Mouse (Mus musculus) brain, embryonic 14.5 days (tissue): ENCODE measurements around the gene Fbxl7. TPM values are rescaled to one million over a fixed set of nuclear protein-coding genes. Genes with fewer than 3 reads are reported as not detected.
"Not testable (repeated sequence)": the region's sequence is repeated elsewhere in the genome, so short reads cannot be mapped to it uniquely, and the experiment has no call there.

Source experiments
- DNase-seq: peaks from one replicate; pipeline ENCODE4 v3.0.0-alpha.2; 2011; ENCODE audit warnings: low read depth
- CTCF ChIP-seq: fragments of 200-500 bp; IDR thresholded peaks from 2 replicates; pipeline ENCODE4 v1.5.1; 2012; ENCODE audit warnings: inconsistent platforms, mild to moderate bottlenecking, moderate library complexity, borderline replicate concordance; ENCODE audit not compliant: insufficient read depth, insufficient read length; ENCODE audit errors: extremely low read depth
- POLR2A ChIP-seq: fragments of 200-500 bp; IDR thresholded peaks from 2 replicates; pipeline ENCODE4 v1.6.1; 2012; ENCODE audit warnings: mild to moderate bottlenecking, inconsistent platforms, borderline replicate concordance; ENCODE audit not compliant: poor library complexity, insufficient read depth, insufficient read length, severe bottlenecking; ENCODE audit errors: extremely low read depth
- polyA plus RNA-seq: library from polyadenylated mRNA; depleted of rRNA; stranded (reverse); fragments of >200 nt; gene quantifications from 2 replicates; pipeline ENCODE4 v1.2.3, GENCODE M21; 2012

Gene Fbxl7
- polyA plus RNA-seq, 1 experiment, result 15.6 TPM

- no peak for DNase-seq
Measured at GRCm38 (mm10) chr15:26804046-26804445, 91.3 kb downstream of the Fbxl7 start.

DNA sequence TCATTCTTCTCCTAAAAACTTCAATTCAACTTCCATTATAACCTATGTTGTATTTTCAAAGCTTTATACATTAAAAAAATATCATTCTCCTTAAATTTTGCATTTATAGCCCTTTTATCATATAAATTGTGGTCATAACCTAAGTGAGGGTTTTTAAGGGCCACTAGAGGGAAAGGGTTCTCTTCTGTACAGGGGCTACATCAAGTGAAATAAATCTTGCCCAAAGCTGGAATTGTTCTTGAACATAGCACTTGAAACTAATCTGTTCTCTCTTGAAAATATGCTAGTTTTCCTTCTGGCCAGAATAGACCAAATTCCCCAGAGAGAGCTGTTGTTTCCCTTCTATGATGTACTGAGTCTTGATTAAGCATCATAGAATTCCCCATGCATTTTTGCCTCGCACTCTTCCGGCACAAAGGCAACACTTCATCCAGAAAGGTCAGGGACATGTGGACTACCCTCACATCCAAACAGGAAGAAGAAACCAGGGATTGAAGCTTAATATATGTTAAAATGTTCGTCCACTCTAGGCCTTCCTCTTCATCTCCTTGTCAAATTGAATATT is 95.8 kb downstream of the Fbxl7 start:
- DNase-seq, result no peak
- no peak for TF ChIP-seq POLR2A
- TF ChIP-seq CTCF, result no peak

More at GRCm38 (mm10) chr15:26804046-26804445, 91.3 kb downstream of the Fbxl7 start:
- TF ChIP-seq CTCF, result no peak
- TF ChIP-seq POLR2A, result no peak

DNA sequence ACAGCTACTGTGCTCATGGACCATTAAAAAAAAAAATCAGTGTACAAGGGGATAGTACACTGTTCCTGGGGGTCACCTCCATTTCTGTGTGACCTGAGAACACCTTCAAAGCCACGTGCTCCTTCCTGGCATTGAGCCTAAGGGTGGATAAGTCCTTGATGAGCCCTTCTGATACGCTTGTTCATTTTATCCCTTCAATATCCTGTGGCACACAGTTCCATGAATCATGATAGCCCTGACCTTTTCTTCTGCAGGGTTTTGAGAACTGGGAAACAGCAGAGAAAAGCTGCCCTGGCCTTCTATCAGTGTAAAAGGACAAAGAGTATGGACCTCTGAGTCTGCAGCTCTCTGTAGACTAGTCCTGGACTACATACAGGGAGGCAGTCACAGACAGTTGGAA is 99.4 kb downstream of the Fbxl7 start:
- no peak for DNase-seq
- TF ChIP-seq POLR2A (no peak), CTCF (no peak)

GRCm38 (mm10) chr15:26795518-26795917 is 99.9 kb downstream of the Fbxl7 start:
- DNase-seq, result peak; percentile 82
- TF ChIP-seq POLR2A, result no peak
- no peak for TF ChIP-seq CTCF

DNA sequence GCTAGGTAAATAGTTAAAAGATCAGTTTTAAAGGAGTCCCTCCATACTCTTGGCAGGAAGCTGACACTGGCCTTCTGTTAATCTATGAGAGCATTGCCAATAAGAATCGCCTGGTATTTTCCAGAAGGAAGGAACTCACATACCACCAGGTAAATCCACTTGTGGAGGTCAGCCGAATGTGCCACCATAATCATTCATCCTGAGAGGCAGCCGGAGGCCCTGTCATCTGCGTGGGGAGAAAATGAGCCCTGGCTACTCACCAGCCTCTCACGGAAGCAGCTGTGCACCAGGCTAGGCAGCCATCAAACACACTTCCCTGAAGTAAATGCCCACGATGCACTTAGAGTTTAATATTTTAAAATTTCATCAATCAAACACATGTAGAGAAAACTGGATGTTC is 108.2 kb downstream of the Fbxl7 start:
- no peak for TF ChIP-seq POLR2A
- TF ChIP-seq CTCF, result no peak
- DNase-seq, result no peak

GRCm38 (mm10) chr15:26780557-26780956 is 114.8 kb downstream of the Fbxl7 start:
- no peak for TF ChIP-seq CTCF
- TF ChIP-seq POLR2A, result no peak
- DNase-seq, result peak; percentile 57

DNA sequence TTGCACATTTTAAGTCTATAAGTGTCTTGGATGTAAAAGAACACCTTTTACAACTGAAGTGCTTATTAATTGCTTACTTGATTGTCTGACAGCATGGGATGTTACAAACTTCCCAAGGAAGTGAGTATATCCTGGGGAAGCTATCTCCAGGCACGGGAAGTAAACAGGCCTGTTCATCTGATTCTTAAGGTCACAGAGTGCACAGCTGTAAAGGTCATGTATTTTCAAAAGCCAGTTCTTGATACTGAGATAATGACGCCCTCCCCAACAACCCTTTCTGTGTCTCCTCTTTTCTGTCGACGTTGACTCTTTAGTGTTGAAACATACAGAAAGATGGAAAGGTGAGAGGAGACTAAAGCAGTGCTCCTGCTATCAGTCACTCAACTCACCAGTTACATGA is 116.3 kb downstream of the Fbxl7 start:
- DNase-seq, result no peak
- TF ChIP-seq POLR2A (no peak), CTCF (no peak)

DNA sequence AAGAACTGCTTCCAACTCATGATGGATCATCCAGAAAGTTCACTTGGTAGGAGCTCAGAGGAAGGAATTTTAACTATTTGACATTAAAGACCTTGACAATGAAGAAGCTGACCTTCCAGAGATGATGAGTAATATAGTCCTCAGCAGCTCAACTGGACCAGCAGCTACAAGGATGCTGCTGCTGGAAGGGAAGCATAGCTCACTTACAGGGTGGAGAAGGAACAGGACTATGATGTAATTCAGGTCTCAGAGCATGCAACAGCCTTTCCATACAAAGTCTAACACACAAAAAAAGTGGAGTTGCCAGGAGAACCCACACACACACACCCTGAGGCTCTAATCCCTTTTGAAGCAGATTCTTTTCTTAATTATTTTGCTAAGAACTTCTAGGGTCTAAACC is 119.7 kb downstream of the Fbxl7 start:
- no peak for TF ChIP-seq CTCF
- TF ChIP-seq POLR2A, result no peak
- DNase-seq, result no peak

DNA sequence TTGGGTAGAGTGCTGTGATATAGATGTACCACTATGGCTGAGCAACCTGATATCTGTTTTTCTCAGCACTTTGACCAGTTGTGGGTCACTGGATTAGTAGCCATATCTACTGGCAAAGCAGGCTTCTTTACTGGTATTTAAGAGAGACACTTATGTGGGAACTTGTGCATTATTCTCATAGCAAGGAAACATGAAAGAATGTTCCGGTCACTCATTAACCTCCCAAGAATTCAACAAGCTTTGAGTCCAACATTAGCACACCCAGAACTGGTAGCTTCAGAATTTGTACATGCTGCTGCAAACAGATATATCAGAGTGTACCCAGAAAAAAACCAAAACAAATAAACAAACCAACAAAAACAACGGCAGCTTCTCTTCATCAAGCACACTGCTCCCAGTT is 120.5 kb downstream of the Fbxl7 start:
- DNase-seq, result no peak
- no peak for TF ChIP-seq CTCF
- no peak for TF ChIP-seq POLR2A

GRCm38 (mm10) chr15:26761651-26762050 is 133.7 kb downstream of the Fbxl7 start:
- DNase-seq, result peak; percentile 51
- TF ChIP-seq POLR2A, result no peak
- no peak for TF ChIP-seq CTCF

- TF ChIP-seq POLR2A (no peak), CTCF (no peak)
- DNase-seq, result no peak
Measured at GRCm38 (mm10) chr15:26748484-26748883, 146.9 kb downstream of the Fbxl7 start.

DNA sequence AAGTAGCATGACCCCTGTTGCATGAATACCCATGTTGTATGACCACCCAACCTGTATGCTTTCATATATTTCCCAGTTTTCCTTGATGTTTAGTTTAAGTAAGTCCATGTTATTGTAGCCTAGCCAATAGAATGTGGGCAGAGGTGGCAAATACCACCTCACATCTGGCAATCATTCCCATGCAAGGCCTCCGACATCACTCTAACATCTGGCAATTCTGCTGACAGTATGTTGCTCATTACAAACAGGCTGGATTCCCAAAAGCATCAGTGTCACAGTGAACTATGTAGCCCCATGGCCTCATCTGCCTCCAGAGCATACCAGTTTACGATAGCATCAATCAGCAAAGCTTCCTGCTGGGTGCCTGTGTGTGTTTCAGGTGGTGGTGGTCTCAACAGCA is 163.0 kb downstream of the Fbxl7 start:
- no peak for DNase-seq
- TF ChIP-seq CTCF (no peak), POLR2A (no peak)

GRCm38 (mm10) chr15:26730760-26731159 is 164.6 kb downstream of the Fbxl7 start:
- TF ChIP-seq CTCF, result no peak
- TF ChIP-seq POLR2A, result no peak
- DNase-seq, result no peak

DNA sequence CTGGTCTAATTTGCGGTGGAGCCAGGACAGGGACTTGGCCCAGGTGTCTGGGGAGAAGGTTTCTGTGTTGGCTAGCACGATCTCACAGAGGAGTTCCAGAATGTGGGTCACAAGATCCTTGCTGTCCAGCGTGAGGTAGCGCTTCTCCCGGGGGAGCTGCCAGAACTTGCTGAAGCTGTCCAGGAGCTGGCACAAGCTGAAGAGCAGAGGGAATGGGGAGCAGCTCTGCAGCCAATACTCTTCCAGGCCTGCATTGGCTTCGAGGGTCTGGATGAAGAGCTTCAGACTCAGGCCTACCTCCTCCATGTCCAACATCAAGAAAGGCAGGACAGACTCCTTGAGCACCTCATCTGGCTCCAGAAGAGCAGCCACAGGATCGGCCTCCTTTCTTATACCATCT is 166.0 kb downstream of the Fbxl7 start:
- not testable (repeated sequence) for DNase-seq
